Mouse (Mus musculus) kidney, adult 8-10 months (tissue): ENCODE results near the gene Smoc1.

ENCODE experiments used
- DNase-seq, 2 experiments: peaks; one replicate each; pipeline ENCODE4 v3.0.0; 2022

The Smoc1 gene

GRCm38 (mm10) chr12:81235456-81236330 lies 209.1 kb downstream of the Smoc1 start:
- no peak for DNase-seq
